Mouse (Mus musculus): ENCODE measurements around the gene Tpd52l2. TPM values are rescaled to one million over a fixed set of nuclear protein-coding genes. Genes with fewer than 3 reads are reported as not detected.

The Tpd52l2 gene
- polyA plus RNA-seq, 1 experiment from 2014 or later = 142 TPM

Other genes with a start within 250 kb of the Tpd52l2 start
- gene Gmeb2, start 209.1 kb upstream of the Tpd52l2 start, polyA plus RNA-seq (2014; fragmentation: Nextera tagmentation; extraction: Ambion mirVana) = 21.6 and 21.9 TPM in 2 replicates
- gene Stmn3, start 182.6 kb upstream of the Tpd52l2 start, polyA plus RNA-seq (2014; fragmentation: Nextera tagmentation; extraction: Ambion mirVana) = 391 and 430 TPM in 2 replicates
- gene Rtel1, start 177.4 kb upstream of the Tpd52l2 start, polyA plus RNA-seq (2014; fragmentation: Nextera tagmentation; extraction: Ambion mirVana) = 53.7 and 61.8 TPM in 2 replicates
- gene Zgpat, start 132.2 kb upstream of the Tpd52l2 start, polyA plus RNA-seq (2014; fragmentation: Nextera tagmentation; extraction: Ambion mirVana) = 44.5 and 46.4 TPM in 2 replicates
- 63.3 and 69.8 TPM in 2 replicates for gene Arfrp1, start 131.7 kb upstream of the Tpd52l2 start, polyA plus RNA-seq (2014; fragmentation: Nextera tagmentation; extraction: Ambion mirVana)
- 23.9 and 24.2 TPM in 2 replicates for gene Lime1, start 117.1 kb upstream of the Tpd52l2 start, polyA plus RNA-seq (2014; fragmentation: Nextera tagmentation; extraction: Ambion mirVana)
- gene Zbtb46, start 37.7 kb upstream of the Tpd52l2 start, polyA plus RNA-seq (2014; fragmentation: Nextera tagmentation; extraction: Ambion mirVana) = 20.2 and 21.9 TPM in 2 replicates
- 0.22 TPM in 1 of 2 replicates, not detected in the other for gene Abhd16b, start 3.9 kb upstream of the Tpd52l2 start, polyA plus RNA-seq (2014; fragmentation: Nextera tagmentation; extraction: Ambion mirVana)
- gene Dnajc5, start 23.3 kb downstream of the Tpd52l2 start, polyA plus RNA-seq (2014; fragmentation: Nextera tagmentation; extraction: Ambion mirVana) = 107 and 120 TPM in 2 replicates
- 51.8 and 52.2 TPM in 2 replicates for gene Uckl1, start 87.8 kb downstream of the Tpd52l2 start, polyA plus RNA-seq (2014; fragmentation: Nextera tagmentation; extraction: Ambion mirVana)
- gene Prpf6, start 94.7 kb downstream of the Tpd52l2 start, polyA plus RNA-seq (2014; fragmentation: Nextera tagmentation; extraction: Ambion mirVana) = 74.8 and 85.1 TPM in 2 replicates
- gene Zfp512b, start 95.7 kb downstream of the Tpd52l2 start, polyA plus RNA-seq (2014; fragmentation: Nextera tagmentation; extraction: Ambion mirVana) = 38.1 and 39.5 TPM in 2 replicates
- 74.6 and 90.1 TPM in 2 replicates for gene Samd10, start 102.1 kb downstream of the Tpd52l2 start, polyA plus RNA-seq (2014; fragmentation: Nextera tagmentation; extraction: Ambion mirVana)
- gene Gm29797, start 159.9 kb downstream of the Tpd52l2 start, polyA plus RNA-seq (2014; fragmentation: Nextera tagmentation; extraction: Ambion mirVana) = not detected in 2 replicates
- gene Sox18, start 174.5 kb downstream of the Tpd52l2 start, polyA plus RNA-seq (2014; fragmentation: Nextera tagmentation; extraction: Ambion mirVana) = 17.6 and 18.1 TPM in 2 replicates
- gene Tcea2, start 183.2 kb downstream of the Tpd52l2 start, polyA plus RNA-seq (2014; fragmentation: Nextera tagmentation; extraction: Ambion mirVana) = 20.9 and 26.6 TPM in 2 replicates
- gene Rgs19, start 196.8 kb downstream of the Tpd52l2 start, polyA plus RNA-seq (2014; fragmentation: Nextera tagmentation; extraction: Ambion mirVana) = 66.6 and 68.9 TPM in 2 replicates
- not detected in 2 replicates for gene Lkaaear1, start 201.3 kb downstream of the Tpd52l2 start, polyA plus RNA-seq (2014; fragmentation: Nextera tagmentation; extraction: Ambion mirVana)
- 19.9 and 21.5 TPM in 2 replicates for gene Oprl1, start 217.9 kb downstream of the Tpd52l2 start, polyA plus RNA-seq (2014; fragmentation: Nextera tagmentation; extraction: Ambion mirVana)

Data from neural tube, embryonic 11.5 days (tissue).